Mouse (Mus musculus): ENCODE measurements at regions not wholly inside any gene's neighbourhood (a gene's known extent, or its start where the extent isn't known, plus 50 kb on each side); places are given as distances from the start of the nearest gene placed in this dataset.

DNA sequence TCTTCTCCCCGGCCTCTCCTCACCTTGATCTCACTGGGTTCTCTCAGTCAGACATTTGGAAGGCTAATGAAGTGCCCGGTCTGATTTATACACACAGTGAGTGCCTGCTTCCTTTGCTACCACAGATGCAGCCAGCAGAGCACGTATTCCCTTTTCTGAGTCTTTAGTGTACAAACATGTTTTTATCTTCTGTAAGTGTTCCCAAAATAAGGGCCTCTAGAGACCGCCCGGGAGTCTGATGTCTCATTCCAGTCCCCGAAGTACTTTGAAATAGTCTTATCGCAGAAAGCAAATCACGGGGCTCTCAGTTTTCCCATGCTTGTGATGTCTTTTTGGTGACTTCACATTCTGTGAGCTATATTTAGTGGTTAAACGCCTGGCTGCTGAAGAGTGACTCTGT lies 240.4 kb upstream of the Fat1 start:
- Histone ChIP-seq H3K36me3 (replicated peaks in 1 of 2; ENCODE audit: control insufficient read depth in 1 of 2, insufficient read depth in 1 of 2, low read length in 1 of 2) (no peaks in the 10 kb centered on the region), H3K9ac (ENCODE audit: insufficient read depth, low read depth) (no peak overlapping the region), H3K79me2 (replicated peaks; ENCODE audit: control insufficient read depth, extremely low read depth, insufficient read depth, poor library complexity, severe bottlenecking) (no peaks in the 10 kb centered on the region), H3K4me1 (ENCODE audit: control insufficient read depth in 1 of 2, insufficient read depth in 2 of 2) (no peaks in the 10 kb centered on the region), H3K4me2 (ENCODE audit: insufficient read depth, low read depth, poor library complexity, severe bottlenecking) (no peak overlapping the region), H3K27ac (ENCODE audit: insufficient read depth, low read depth) (no peak overlapping the region), H3K9me3 (replicated peaks; ENCODE audit: low read length) (peaks cover 76% of the 10 kb centered on the region), H3K4me3 (replicated peaks in 1 of 3; ENCODE audit: low read depth in 2 of 3, low read length in 2 of 3, poor library complexity in 1 of 3) (no peak overlapping the region), H3K27me3 (replicated peaks) (no peaks in the 10 kb centered on the region)
- in situ Hi-C loops (cut with MboI; ENCODE audit: low pct_ligation_motif_present, low pct_unique_long_range_greater_than_20kb, low sequenced_read_pairs) = no loop called here
- TF ChIP-seq MYC (IDR thresholded peaks at IDR 0.05; ENCODE audit: low read depth, low read length) (no peak), TBP (conservative IDR thresholded peaks at IDR 0.05; ENCODE audit: low read depth, low read length) (no peak), JUND (conservative IDR thresholded peaks at IDR 0.05; ENCODE audit: low read depth, low read length) (no peak), ZC3H11A (IDR thresholded peaks at IDR 0.05; ENCODE audit: low read depth, low read length) (no peak), ZNF384 (IDR thresholded peaks at IDR 0.05; ENCODE audit: low read depth, low read length) (no peak), SMC3 (IDR thresholded peaks at IDR 0.05; ENCODE audit: low read depth, low read length) (no peak), E2F4 (IDR thresholded peaks at IDR 0.05; ENCODE audit: insufficient replicate concordance, low read depth, low read length) (no peak), HCFC1 (IDR thresholded peaks at IDR 0.05; ENCODE audit: low read depth, low read length) (no peak), USF2 (conservative IDR thresholded peaks at IDR 0.05; ENCODE audit: low read depth, low read length) (no peak), KAT2A (IDR thresholded peaks at IDR 0.05; ENCODE audit: insufficient replicate concordance, low read length) (no peak), PAX5 (IDR thresholded peaks at IDR 0.05; ENCODE audit: low read length) (no peak), NRF1 (IDR thresholded peaks at IDR 0.05; ENCODE audit: low read depth, low read length) (no peak), MXI1 (IDR thresholded peaks at IDR 0.05; ENCODE audit: low read depth, low read length) (no peak)
- dilution Hi-C loops (cut with MboI; ENCODE audit: extremely low pct_ligation_motif_present, extremely low pct_unique_long_range_greater_than_20kb, low sequenced_read_pairs) = no loop called here
- no peak for DNase-seq (ENCODE audit: extremely low read depth)

DNA sequence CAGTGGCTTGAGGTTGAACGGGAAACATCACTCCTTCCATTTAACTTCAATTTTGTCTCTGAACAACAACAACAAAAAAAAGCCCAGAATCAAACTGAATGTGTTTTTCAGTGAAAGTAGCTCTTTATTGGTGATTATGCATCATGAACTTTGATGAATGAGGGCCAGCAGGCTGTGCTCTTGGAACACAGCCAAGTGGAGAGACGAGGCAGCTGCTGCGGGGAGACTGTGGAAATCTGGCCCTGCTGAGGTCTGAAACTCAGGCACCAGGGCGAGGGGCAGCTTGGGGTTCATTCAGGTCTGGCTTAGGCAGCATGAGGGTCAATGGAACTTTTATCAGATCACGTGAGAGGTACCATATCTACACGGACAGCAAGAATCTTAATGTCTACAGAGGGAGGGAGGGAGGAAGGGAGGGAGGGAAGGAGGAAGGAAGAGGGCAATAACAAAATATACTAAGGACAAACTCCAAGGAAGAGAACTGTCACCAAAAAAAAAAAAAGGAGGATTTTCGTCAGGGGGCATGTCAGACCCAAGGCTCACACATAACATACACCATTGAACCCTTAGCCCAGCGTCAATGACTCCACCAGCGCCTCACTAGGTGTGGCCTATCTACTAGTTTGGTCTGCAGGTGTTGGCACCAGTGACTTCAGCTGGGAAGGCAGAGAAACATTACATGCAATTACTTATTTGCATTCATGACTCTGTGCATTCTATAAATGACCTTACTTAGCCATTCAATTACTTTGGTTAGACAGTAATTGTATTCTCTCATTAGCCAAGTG lies 239.0 kb upstream of the Fat1 start:
- TF ChIP-seq USF2 (conservative IDR thresholded peaks at IDR 0.05; ENCODE audit: low read depth, low read length) (no peak), CHD2 (IDR thresholded peaks at IDR 0.05; ENCODE audit: low read length) (no peak), POLR2A (IDR thresholded peaks at IDR 0.05; ENCODE audit: low read depth, low read length) (no peak), POLR2AphosphoS2 (IDR thresholded peaks at IDR 0.05; ENCODE audit: low read depth, low read length) (no peak), JUN (IDR thresholded peaks at IDR 0.05; ENCODE audit: insufficient read depth, low read depth, low read length) (no peak), RAD21 (IDR thresholded peaks at IDR 0.05; ENCODE audit: low read depth, low read length) (no peak), MXI1 (IDR thresholded peaks at IDR 0.05; ENCODE audit: low read depth, low read length) (no peak), RCOR1 (conservative IDR thresholded peaks at IDR 0.05; ENCODE audit: low read depth, low read length) (no peak), BHLHE40 (IDR thresholded peaks at IDR 0.05; ENCODE audit: low read depth, low read length) (no peak), NRF1 (IDR thresholded peaks at IDR 0.05; ENCODE audit: low read depth, low read length) (no peak), PAX5 (IDR thresholded peaks at IDR 0.05; ENCODE audit: low read length) (no peak), KAT2A (IDR thresholded peaks at IDR 0.05; ENCODE audit: insufficient replicate concordance, low read length) (no peak), ZC3H11A (IDR thresholded peaks at IDR 0.05; ENCODE audit: low read depth, low read length) (no peak), CHD1 (IDR thresholded peaks at IDR 0.05; ENCODE audit: low read depth, low read length) (no peak), EP300 (IDR thresholded peaks at IDR 0.05; ENCODE audit: low read length) (no peak), CTCF (conservative IDR thresholded peaks at IDR 0.05 in 1 of 2, IDR thresholded peaks at IDR 0.05 in 1 of 2; ENCODE audit: low read depth in 2 of 2, low read length in 2 of 2) (no peak)
- Histone ChIP-seq H3K27me3 (replicated peaks) (no peaks in the 10 kb centered on the region), H3K9me3 (replicated peaks; ENCODE audit: low read length) (peaks cover 74% of the 10 kb centered on the region), H3K27ac (ENCODE audit: insufficient read depth, low read depth) (no peak overlapping the region), H3K9ac (ENCODE audit: insufficient read depth, low read depth) (no peak overlapping the region), H3K36me3 (replicated peaks in 1 of 2; ENCODE audit: control insufficient read depth in 1 of 2, insufficient read depth in 1 of 2, low read length in 1 of 2) (no peaks in the 10 kb centered on the region), H3K4me1 (ENCODE audit: control insufficient read depth in 1 of 2, insufficient read depth in 2 of 2) (no peaks in the 10 kb centered on the region), H3K4me2 (ENCODE audit: insufficient read depth, low read depth, poor library complexity, severe bottlenecking) (no peak overlapping the region), H3K4me3 (replicated peaks in 1 of 3; ENCODE audit: low read depth in 2 of 3, low read length in 2 of 3, poor library complexity in 1 of 3) (no peak overlapping the region), H3K79me2 (replicated peaks; ENCODE audit: control insufficient read depth, extremely low read depth, insufficient read depth, poor library complexity, severe bottlenecking) (no peaks in the 10 kb centered on the region)
- no peak for DNase-seq (ENCODE audit: extremely low read depth)
- dilution Hi-C loops (cut with MboI; ENCODE audit: extremely low pct_ligation_motif_present, extremely low pct_unique_long_range_greater_than_20kb, low sequenced_read_pairs) = no loop called here
- in situ Hi-C loops (cut with MboI; ENCODE audit: low pct_ligation_motif_present, low pct_unique_long_range_greater_than_20kb, low sequenced_read_pairs) = no loop called here
